Mouse (Mus musculus) olfactory bulb, adult 2 months (tissue): ENCODE results near the gene Kcnj12. TPM values are rescaled to one million over a fixed set of nuclear protein-coding genes. Genes with fewer than 3 reads are reported as not detected.

ENCODE experiments used
- H3K27ac ChIP-seq: fragments of 200-500 bp; 2 replicates; pipeline ENCODE4 v1.5.1; 2012; ENCODE audit warnings: low read depth, low read length; ENCODE audit not compliant: insufficient read depth
- H3K4me1 ChIP-seq: fragments of 200-500 bp; 2 replicates; pipeline ENCODE4 v1.6.1; 2012; ENCODE audit warnings: low read length; ENCODE audit not compliant: control insufficient read depth, insufficient read depth
- H3K4me3 ChIP-seq: fragments of 200-500 bp; 2 replicates; pipeline ENCODE4 v1.5.1; 2012; ENCODE audit warnings: mild to moderate bottlenecking, low read depth, low read length, moderate library complexity; ENCODE audit not compliant: insufficient read depth
- CTCF ChIP-seq: fragments of 200-500 bp; IDR thresholded peaks from 2 replicates; pipeline ENCODE4 v1.5.1; 2012; ENCODE audit warnings: low read depth, mild to moderate bottlenecking, low read length, moderate library complexity; ENCODE audit not compliant: insufficient read depth
- POLR2A ChIP-seq: fragments of 200-500 bp; IDR thresholded peaks from 2 replicates; pipeline ENCODE4 v1.6.1; 2012; ENCODE audit warnings: mild to moderate bottlenecking, low read depth, low read length, moderate library complexity; ENCODE audit not compliant: insufficient read depth
- WGBS: fragments of 180-500 bp; shearing (Covaris S2); methylation state at CpG from one replicate; pipeline ENCODE4 v1.1.7; 2018; 5-methylcytosine and 5-hydroxymethylcytosine counted together
- polyA plus RNA-seq: library from polyadenylated mRNA; stranded (reverse); fragments of >200 nt; gene quantifications from 2 replicates; pipeline ENCODE4 v1.2.4, GENCODE M21; 2012; ENCODE audit warnings: low replicate concordance; ENCODE audit not compliant: missing spikeins, insufficient read depth, insufficient read length

Kcnj12 gene
- polyA plus RNA-seq, 1 experiment, result not detected

DNA sequence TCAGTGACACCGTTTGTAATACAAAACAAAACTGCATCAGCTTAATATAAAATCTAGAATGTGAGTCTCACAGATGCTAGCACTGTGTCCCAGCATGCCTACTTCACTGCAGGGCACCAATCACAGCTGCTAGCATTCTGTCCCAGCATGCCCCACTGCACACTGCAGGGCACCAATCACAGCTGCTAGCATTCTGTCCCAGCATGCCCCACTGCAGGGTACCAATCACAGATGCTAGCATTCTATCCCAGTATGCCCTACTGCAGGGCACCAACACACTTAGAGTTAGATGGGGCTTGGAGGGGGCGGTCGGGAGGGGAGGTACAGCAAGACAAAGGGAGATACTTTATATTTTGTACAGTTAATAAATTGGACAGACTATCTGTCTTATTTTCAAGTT, 68.8 kb downstream of the Kcnj12 start:
- Histone ChIP-seq H3K4me1 (no peaks in the 10 kb centered on the region), H3K27ac (no peak overlapping the region), H3K4me3 (no peak overlapping the region)
- whole genome bisulfite sequencing, result 38% methylated on average over 3 of the region's 3 CpGs
- no peak for TF ChIP-seq POLR2A

DNA sequence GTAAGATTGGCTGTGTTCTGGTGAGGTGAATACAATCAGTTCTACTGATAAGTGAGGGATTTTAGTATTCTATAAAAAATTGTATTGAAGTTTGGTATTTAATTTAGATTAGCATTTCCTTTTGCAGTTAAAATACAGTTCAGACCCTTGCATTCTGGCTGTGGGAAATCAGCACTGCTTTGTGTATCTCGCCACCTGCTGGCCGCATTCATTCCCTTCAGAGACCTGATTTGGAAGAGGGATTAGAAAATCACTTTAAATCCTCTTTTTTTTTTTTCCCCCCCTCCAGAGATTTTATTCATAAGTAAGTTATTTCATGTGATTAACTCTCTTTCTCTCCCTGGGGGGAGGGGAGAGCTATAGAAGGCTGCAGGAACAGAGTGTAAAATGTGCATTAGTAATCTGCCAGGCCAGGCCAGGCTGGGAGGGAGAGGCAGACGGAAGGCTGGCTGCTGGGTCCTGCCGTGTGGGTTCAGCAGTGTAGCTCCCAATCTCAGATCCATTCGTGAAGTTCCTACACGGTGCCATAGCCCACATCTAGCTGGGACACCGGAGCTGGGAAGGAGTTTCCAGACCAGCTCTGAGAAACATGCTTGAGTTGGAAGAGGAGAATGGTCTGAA, 69.4 kb downstream of the Kcnj12 start:
- Histone ChIP-seq H3K4me1 (no peaks in the 10 kb centered on the region), H3K4me3 (no peak overlapping the region), H3K27ac (no peak overlapping the region)
- TF ChIP-seq POLR2A (no peak), CTCF (no peak; the same call in 1 of the 2 replicates)
- 15% methylated on average over 7 of the region's 7 CpGs for WGBS

DNA sequence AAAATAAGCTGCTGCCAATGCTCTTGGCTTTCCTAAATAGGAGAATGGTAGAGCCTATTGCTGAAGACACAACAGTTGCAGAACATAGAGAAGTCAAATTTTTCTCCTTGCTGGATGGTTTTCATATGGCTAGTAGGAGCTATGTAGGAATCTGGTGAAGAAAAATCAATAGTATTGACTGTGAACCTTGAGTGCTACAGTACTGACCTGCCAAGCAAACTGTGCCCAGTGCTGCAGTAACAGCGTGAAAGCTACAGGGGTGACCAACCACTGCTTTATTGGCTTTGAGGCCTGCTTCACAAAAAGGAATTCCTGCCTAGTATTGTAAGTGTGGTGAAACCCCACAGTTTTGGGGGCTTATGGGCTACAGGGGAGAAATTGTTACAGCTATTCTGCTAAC, 75.7 kb downstream of the Kcnj12 start:
- H3K27ac ChIP-seq, result no peak overlapping the region
- TF ChIP-seq CTCF (no peak), POLR2A (no peak)
- no peak overlapping the region for H3K4me3 ChIP-seq
- peaks cover 2% of the 10 kb centered on the region; the same call in 1 of the 2 replicates for H3K4me1 ChIP-seq
- 85% methylated on average over 1 of the region's 1 CpGs for WGBS

DNA sequence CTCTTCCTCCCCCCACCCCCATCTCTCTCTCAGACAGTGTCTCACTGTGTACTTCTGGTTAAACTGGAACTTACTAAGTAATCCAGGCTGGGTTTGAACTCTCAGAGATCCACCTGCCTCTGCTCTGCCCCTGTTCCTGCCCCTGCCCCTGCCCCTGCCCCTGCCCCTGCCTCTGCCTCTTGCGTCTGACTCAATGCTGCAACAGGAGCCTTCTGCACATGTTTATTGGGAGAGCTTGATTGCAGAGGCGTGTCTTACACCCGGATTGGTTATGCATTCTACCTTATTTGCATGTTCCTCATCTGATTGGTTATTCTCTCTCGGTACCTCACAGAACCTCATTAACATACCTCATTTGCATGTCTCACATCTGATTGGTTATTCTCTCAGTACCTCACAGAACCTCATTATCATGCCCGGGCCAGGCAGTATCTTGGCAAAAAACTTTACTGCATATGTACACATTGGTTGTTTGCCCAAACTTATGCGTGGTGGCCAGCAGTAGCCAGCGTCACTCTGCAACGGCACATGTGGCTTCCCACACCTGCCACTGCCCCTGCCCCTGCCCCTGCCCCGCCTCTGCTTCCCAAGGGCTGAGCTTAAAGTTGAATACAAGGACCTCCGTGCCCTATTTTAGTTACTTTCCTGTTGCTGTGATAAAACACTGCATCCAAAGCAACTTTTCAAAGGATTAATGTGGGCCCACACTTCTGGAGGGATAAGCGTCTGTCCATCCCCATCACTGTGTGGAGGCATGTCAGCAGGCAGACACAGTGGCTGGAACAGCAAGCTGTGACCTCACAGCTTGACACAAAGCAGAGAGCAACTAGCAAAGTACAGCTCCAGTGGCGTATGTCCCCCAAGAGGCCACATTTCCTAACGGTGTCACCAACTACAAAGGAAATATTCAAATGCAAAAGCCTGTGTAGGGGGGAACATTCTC, 80.3 kb downstream of the Kcnj12 start:
- no peak overlapping the region for H3K27ac ChIP-seq
- TF ChIP-seq CTCF (no peak), POLR2A (no peak)
- no peak overlapping the region for H3K4me3 ChIP-seq
- WGBS, result 54% methylated on average over 13 of the region's 13 CpGs
- peaks cover 5% of the 10 kb centered on the region; the same call in 1 of the 2 replicates for H3K4me1 ChIP-seq

DNA sequence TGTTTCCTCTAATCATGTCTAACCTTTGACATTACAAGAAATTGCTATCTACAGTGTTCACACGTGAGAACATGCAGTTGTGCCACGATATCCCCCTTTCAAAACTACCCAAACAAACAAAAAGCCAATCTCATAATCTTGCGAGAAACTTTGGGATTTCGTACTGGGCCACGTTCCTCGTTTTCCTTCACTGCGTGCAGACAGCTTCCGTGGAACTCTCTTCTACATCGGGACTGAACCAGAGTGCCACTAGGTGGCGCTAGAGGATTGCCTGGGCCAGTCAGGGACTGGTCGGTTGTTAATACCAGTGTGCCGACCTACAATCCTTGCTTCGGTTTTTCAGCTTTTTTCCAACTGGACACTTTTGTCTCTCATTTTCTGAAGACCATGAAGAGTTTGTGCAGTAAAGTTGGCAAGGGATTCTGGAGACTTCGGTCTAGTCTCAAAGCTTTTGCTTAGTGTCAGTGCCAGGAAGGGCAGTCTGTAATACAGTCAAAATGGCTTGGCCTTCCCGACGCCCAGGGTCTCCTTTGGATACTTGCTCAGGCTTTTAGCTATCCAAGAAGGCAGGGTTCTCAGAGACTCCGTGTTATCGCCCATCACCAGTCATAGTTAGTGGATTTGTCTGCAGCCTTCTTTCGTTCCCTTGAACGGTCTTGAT, 82.0 kb downstream of the Kcnj12 start:
- H3K4me1 ChIP-seq, result peaks cover 5% of the 10 kb centered on the region; the same call in 1 of the 2 replicates
- 12% methylated on average over 20 of the region's 20 CpGs for WGBS
- H3K4me3 ChIP-seq, result no peak overlapping the region
- peak; percentile 86 for TF ChIP-seq CTCF
- no peak for TF ChIP-seq POLR2A
- no peak overlapping the region for H3K27ac ChIP-seq

DNA sequence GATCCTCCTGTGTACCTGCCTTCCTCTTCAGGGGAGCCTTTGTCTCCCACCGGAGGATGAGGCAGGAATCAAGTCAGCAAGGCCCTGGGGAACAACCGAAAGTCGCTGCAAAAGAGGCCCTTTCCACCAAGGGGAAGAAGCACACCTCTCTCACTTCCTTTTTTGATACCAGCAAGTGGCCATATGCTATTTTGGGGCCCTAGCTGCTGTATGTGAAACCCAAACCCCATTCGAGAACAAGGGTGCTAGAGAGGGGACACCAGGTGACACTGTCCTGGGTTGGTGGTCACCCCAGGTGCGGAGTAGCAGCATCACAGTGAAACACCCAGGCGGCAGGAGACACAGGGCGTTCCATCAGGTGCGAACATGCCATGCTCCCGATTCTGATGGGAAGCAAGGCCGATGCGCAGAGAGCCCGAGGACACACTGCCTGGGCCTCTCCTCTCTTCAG, 86.6 kb downstream of the Kcnj12 start:
- no peak overlapping the region for H3K4me3 ChIP-seq
- H3K4me1 ChIP-seq, result peaks cover 1% of the 10 kb centered on the region; the same call in 1 of the 2 replicates
- 90% methylated on average over 12 of the region's 12 CpGs for WGBS
- TF ChIP-seq CTCF, result no peak
- no peak for TF ChIP-seq POLR2A
- H3K27ac ChIP-seq, result no peak overlapping the region

DNA sequence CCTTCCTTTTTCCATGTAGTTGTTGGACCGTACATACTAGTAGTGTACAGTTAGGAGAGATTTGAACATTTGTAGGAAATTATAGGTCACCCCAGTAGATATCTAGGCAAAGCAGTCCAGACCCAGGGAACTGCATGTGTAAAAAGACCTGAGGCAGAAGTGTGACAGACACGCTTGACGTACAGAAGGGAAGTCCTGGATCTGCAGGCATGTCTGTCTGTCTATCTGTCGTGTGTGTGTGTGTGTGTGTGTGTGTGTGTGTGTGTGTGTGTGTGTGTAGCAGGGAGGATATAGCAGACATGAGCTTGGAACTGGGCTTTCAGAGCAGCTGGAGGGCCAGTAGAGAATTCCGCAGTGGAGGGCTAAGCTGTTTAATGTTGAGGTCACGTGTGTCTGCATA, 87.3 kb downstream of the Kcnj12 start:
- H3K4me3 ChIP-seq, result no peak overlapping the region
- no peak overlapping the region for H3K27ac ChIP-seq
- WGBS, result 88% methylated on average over 6 of the region's 6 CpGs
- TF ChIP-seq POLR2A, result no peak
- TF ChIP-seq CTCF, result no peak
- H3K4me1 ChIP-seq, result no peaks in the 10 kb centered on the region

DNA sequence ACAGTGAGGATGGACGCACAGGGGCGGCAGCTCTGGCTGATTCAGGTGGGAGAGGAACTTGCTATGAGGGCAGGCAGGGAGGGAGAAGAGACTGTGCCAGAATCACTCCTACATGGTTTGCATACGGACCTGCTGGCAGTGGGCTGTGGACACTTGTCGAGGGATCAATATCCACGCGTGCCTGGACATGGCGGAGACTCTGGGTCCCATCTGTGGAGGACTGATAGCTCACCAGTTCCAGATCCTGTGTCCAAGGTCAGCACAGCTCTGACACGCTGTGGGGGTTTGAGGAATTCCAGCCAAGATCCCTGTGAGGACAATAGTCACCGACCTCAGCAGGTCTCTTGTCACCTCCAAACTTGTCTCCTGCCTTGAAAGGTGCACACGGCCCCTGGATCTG, 87.7 kb downstream of the Kcnj12 start:
- Histone ChIP-seq H3K4me1 (no peaks in the 10 kb centered on the region), H3K4me3 (no peak overlapping the region), H3K27ac (no peak overlapping the region)
- TF ChIP-seq POLR2A (no peak), CTCF (no peak)
- WGBS, result 81% methylated on average over 10 of the region's 10 CpGs

DNA sequence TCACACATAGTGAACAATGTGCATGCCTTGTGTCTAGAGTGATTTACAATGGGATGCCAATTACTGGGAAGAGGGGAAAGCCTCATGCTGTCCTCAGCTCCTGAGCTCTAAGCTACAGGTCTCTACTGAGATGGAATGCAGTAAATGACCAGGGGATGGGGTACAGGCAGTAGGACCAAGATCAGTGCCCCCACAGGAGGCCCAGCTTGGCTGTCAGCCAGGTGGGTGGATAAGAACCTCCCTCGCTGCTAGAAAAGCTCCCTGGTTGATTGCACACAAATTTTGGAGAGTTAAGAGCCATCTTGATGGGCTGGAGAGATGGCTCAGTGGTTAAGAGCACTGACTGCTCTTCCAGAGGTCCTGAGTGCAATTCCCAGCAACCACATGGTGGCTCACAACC, 88.6 kb downstream of the Kcnj12 start:
- Histone ChIP-seq H3K4me3 (no peak overlapping the region), H3K4me1 (no peaks in the 10 kb centered on the region), H3K27ac (no peak overlapping the region)
- 22% methylated on average over 1 of the region's 1 CpGs for WGBS
- TF ChIP-seq POLR2A (no peak), CTCF (no peak)
